Mouse (Mus musculus) limb, embryonic 10.5 days (tissue): ENCODE data around the gene Fxyd4. TPM values are rescaled to one million over a fixed set of nuclear protein-coding genes. Genes with fewer than 3 reads are reported as not detected.

Source experiments
- DNase-seq: peaks from one replicate; pipeline ENCODE4 v3.0.0-alpha.2; 2017; ENCODE audit warnings: low spot score
- H3K27ac ChIP-seq: fragments of 300-500 bp; sonication (generic); 2 replicates; pipeline ENCODE4 v1.5.1; 2016; ENCODE audit warnings: mild to moderate bottlenecking
- H3K27me3 ChIP-seq: fragments of 300-500 bp; sonication (generic); 2 replicates; pipeline ENCODE4 v1.6.1; 2016; ENCODE audit warnings: low read depth, mild to moderate bottlenecking; ENCODE audit not compliant: poor library complexity, severe bottlenecking
- H3K36me3 ChIP-seq: fragments of 300-500 bp; sonication (generic); 2 replicates; pipeline ENCODE4 v1.6.1; 2016; ENCODE audit warnings: mild to moderate bottlenecking, moderate library complexity
- H3K4me1 ChIP-seq: fragments of 300-500 bp; sonication (generic); 2 replicates; pipeline ENCODE4 v1.6.1; 2016
- H3K4me3 ChIP-seq: fragments of 300-500 bp; sonication (generic); 2 replicates; pipeline ENCODE4 v1.5.1; 2016; ENCODE audit warnings: mild to moderate bottlenecking, moderate library complexity
- H3K9me3 ChIP-seq: fragments of 300-500 bp; sonication (generic); replicated peaks from 2 replicates; pipeline ENCODE4 v1.6.1; 2016; ENCODE audit warnings: mild to moderate bottlenecking
- WGBS: fragments of 180-500 bp; shearing (Covaris S2); methylation state at CpG from one replicate; pipeline ENCODE4 v1.1.7; 2016; 5-methylcytosine and 5-hydroxymethylcytosine counted together
- polyA plus RNA-seq: library from polyadenylated mRNA; unstranded; fragments of >200 nt; fragmentation: Nextera tagmentation; extraction: Ambion mirVana; gene quantifications from 2 replicates; pipeline ENCODE4 v1.2.1, GENCODE M21; 2016

The Fxyd4 gene
- polyA plus RNA-seq, 1 experiment from 2014 or later: 3.6 TPM

DNA sequence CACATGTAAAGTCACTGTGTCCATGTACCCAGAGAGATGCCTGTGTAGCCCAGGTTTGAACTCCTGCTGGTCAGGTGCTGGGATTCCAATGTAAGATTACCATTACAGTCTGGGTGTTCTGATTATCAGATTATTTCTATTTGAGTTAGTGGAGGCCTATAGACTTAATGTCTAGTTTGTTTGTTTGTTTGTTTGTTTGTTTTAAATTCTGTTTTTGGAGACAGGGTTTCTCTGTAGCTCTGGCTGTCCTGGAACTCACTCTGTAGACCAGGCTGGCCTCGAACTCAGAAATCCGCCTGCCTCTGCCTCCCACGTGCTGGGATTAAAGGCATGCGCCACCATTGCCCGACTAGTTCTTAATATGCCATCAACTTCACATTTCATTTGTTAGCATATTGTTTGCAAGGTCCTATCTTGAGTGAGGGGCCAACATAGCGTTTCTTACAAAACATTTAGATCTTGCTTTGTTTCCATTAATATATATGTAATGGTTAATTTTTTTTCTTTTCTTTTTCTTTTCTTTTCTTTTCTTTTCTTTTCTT, 27.3 kb downstream of the Fxyd4 start:
- H3K36me3 ChIP-seq: no peaks in the 10 kb centered on the region
- 82% methylated on average over 6 of the region's 6 CpGs for WGBS
- H3K4me3 ChIP-seq: no peak overlapping the region
- H3K27ac ChIP-seq: no peak overlapping the region
- no peaks in the 10 kb centered on the region for H3K27me3 ChIP-seq
- peaks cover 23% of the 10 kb centered on the region for H3K4me1 ChIP-seq
- H3K9me3 ChIP-seq: no peaks in the 10 kb centered on the region
- no peak for DNase-seq

DNA sequence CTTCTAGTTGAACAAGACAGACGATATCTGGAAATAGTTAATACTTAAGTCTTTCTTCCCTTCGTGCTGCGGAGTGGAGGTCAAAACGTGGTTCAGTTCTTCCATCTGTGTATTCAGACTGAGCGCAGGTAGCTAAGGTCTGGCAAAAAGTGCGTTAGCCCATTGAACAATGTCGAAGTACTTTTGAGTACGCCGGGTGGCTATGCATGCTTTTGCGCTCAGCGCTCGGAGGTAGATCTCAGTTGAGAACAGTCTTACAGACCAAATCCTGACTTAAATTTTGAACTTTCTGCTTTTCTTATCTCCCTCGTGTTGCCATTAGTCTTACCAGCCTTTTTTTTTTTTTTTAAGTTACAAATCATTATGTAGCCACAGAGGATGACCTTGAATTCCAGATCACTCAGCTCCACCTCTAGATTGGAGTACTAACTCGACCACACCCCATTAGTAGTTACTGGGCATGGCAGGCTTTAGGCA, 29.0 kb downstream of the Fxyd4 start:
- no peaks in the 10 kb centered on the region for H3K36me3 ChIP-seq
- H3K4me1 ChIP-seq: peaks cover 23% of the 10 kb centered on the region
- peak overlapping the region; percentile 95 for H3K4me3 ChIP-seq
- peak overlapping the region; percentile 96 for H3K27ac ChIP-seq
- H3K9me3 ChIP-seq: no peaks in the 10 kb centered on the region
- no peaks in the 10 kb centered on the region for H3K27me3 ChIP-seq
- DNase-seq: no peak
- 1% methylated on average over 14 of the region's 14 CpGs for WGBS

GRCm38 (mm10) chr6:117907979-117908355, 29.5 kb downstream of the Fxyd4 start:
- Histone ChIP-seq H3K36me3 (no peaks in the 10 kb centered on the region), H3K27ac (peak overlapping the region; percentile 96), H3K4me1 (peaks cover 23% of the 10 kb centered on the region), H3K9me3 (no peaks in the 10 kb centered on the region), H3K27me3 (no peaks in the 10 kb centered on the region), H3K4me3 (peak overlapping the region; percentile 95)
- WGBS: under 1% methylated on average over 26 of the region's 26 CpGs
- no peak for DNase-seq

GRCm38 (mm10) chr6:117907301-117907978, 30.1 kb downstream of the Fxyd4 start:
- Histone ChIP-seq H3K9me3 (no peaks in the 10 kb centered on the region), H3K4me1 (peaks cover 23% of the 10 kb centered on the region), H3K27ac (peak overlapping the region; percentile 96), H3K36me3 (no peaks in the 10 kb centered on the region), H3K27me3 (no peaks in the 10 kb centered on the region), H3K4me3 (peak overlapping the region; percentile 95)
- WGBS: 1% methylated on average over 63 of the region's 77 CpGs
- DNase-seq: peak; percentile 91

- no peaks in the 10 kb centered on the region for H3K27me3 ChIP-seq
- peak overlapping the region; percentile 96 for H3K27ac ChIP-seq
- WGBS: under 1% methylated on average over 60 of the region's 68 CpGs
- H3K4me3 ChIP-seq: peak overlapping the region; percentile 95
- H3K4me1 ChIP-seq: peaks cover 23% of the 10 kb centered on the region
- no peaks in the 10 kb centered on the region for H3K36me3 ChIP-seq
- peak; percentile 98 for DNase-seq
- H3K9me3 ChIP-seq: no peaks in the 10 kb centered on the region
These were observed 30.8 kb downstream of the Fxyd4 start for GRCm38 (mm10) chr6:117906590-117907271.

- Histone ChIP-seq H3K9me3 (no peaks in the 10 kb centered on the region), H3K27me3 (no peaks in the 10 kb centered on the region), H3K4me1 (peaks cover 23% of the 10 kb centered on the region), H3K27ac (peak overlapping the region; percentile 96), H3K36me3 (no peaks in the 10 kb centered on the region), H3K4me3 (peak overlapping the region; percentile 95)
- under 1% methylated on average over 25 of the region's 25 CpGs for WGBS
- DNase-seq: no peak
These were observed 31.4 kb downstream of the Fxyd4 start for GRCm38 (mm10) chr6:117906015-117906531.

DNA sequence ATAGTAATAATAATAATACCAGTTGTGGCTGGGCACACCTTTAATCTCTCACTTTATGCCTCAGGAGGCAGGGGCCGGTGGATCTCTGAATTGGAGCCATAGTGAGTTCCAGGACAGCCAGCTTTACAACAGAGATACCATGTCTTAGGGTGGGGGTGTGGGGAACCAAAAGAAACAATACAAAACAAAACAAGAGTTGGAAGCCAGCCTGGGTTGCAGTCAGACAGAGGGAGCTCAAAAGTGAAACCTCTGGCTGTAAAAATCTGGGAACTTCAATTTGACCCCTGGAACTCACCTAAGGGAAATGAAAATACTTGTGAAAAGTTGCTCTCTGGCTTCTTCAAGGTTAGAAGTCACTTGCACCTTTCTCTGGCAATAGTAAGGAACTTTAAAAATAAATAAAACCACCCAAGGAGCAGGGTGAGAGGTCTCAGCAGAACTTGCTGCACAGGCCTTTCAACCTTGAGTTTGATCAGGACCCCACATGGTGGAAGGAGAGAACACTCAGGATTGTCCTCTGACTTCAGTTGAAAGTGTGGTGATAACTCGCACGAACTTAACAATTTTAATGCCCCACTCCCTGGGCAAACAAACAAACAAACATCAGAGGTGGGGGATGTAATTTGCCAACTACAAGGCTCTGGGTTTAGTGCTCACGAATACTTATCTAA, 32.1 kb downstream of the Fxyd4 start:
- Histone ChIP-seq H3K9me3 (no peaks in the 10 kb centered on the region), H3K4me1 (peaks cover 23% of the 10 kb centered on the region), H3K4me3 (peak overlapping the region; percentile 95), H3K36me3 (no peaks in the 10 kb centered on the region), H3K27me3 (no peaks in the 10 kb centered on the region), H3K27ac (peak overlapping the region; percentile 96)
- no peak for DNase-seq
- WGBS: 24% methylated on average over 4 of the region's 4 CpGs

GRCm38 (mm10) chr6:117903836-117904235, 33.7 kb downstream of the Fxyd4 start:
- H3K4me1 ChIP-seq: peaks cover 14% of the 10 kb centered on the region
- H3K36me3 ChIP-seq: no peaks in the 10 kb centered on the region
- H3K27ac ChIP-seq: no peak overlapping the region
- WGBS: 80% methylated on average over 3 of the region's 3 CpGs
- H3K27me3 ChIP-seq: no peaks in the 10 kb centered on the region
- no peak overlapping the region for H3K4me3 ChIP-seq
- H3K9me3 ChIP-seq: no peaks in the 10 kb centered on the region
- DNase-seq: no peak

GRCm38 (mm10) chr6:117902556-117902955, 34.9 kb downstream of the Fxyd4 start:
- Histone ChIP-seq H3K4me3 (no peak overlapping the region), H3K27me3 (no peaks in the 10 kb centered on the region), H3K36me3 (no peaks in the 10 kb centered on the region), H3K4me1 (peaks cover 7% of the 10 kb centered on the region), H3K27ac (no peak overlapping the region), H3K9me3 (no peaks in the 10 kb centered on the region)
- no peak for DNase-seq
- WGBS: 80% methylated on average over 4 of the region's 4 CpGs

- no peak for DNase-seq
- no peaks in the 10 kb centered on the region for H3K9me3 ChIP-seq
- no peaks in the 10 kb centered on the region for H3K36me3 ChIP-seq
- no peak overlapping the region for H3K4me3 ChIP-seq
- H3K27ac ChIP-seq: no peak overlapping the region
- H3K4me1 ChIP-seq: peaks cover 7% of the 10 kb centered on the region
- WGBS: 83% methylated on average over 9 of the region's 9 CpGs
- no peaks in the 10 kb centered on the region for H3K27me3 ChIP-seq
These were observed 35.7 kb downstream of the Fxyd4 start for GRCm38 (mm10) chr6:117901510-117902402.

DNA sequence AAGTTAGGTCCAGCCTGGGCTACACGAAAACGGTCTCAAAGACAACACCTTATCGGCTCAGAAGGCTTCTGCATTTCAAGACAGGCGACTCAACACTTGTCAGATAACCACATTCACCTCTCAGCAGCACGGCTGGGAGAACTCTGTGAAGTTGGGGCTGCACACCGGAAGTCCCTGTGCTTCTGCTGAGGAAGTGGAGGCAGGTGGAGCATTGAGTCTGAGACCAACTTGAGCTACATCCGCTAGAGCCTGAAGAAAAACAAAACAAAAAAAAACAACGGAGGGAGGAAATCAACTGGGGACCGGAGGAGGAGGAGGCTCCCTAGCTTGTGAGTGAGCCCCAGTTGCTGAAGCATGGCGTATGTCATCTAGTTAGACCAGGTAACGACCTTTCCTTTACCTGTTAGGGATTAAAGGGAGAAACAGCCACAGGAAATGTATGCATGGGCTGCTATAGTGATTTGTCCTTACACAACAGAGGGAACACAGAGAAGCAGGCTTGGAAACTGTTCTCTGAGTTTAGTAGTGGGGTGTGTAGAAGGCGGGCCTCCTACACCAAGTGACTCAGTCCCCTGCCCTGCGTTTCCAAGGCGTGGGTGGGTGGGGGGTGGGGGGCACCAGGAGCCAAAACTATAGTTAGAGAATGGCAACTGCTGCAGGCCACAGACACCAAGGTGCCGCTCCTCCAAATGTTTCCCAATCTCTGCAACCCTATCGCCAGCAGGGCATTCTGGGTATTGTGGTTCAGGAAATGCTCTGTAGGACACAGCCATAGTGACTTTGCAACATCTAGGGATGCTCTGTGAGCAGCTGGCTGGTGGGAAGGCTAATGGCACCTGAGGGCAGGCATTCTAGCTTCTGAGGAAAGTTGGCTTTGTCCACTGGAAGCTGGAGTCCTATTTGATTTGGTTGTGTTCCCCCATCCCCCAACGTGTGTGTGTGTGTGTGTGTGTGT, 37.1 kb downstream of the Fxyd4 start, which contains the start of gene Hnrnpf:
Hnrnpf (plus strand) TSS at position 199 of the 955 bp plus-strand sequence.
- WGBS: 81% methylated on average over 17 of the region's 17 CpGs
- Histone ChIP-seq H3K36me3 (no peaks in the 10 kb centered on the region), H3K27me3 (no peaks in the 10 kb centered on the region), H3K9me3 (no peaks in the 10 kb centered on the region), H3K27ac (no peak within 1 kb of the TSS), H3K4me3 (no peak within 1 kb of the TSS), H3K4me1 (peaks cover 2% of the 10 kb centered on the region)
- DNase-seq: no peak
